Mouse (Mus musculus) urinary bladder, postnatal 25 days (tissue): ENCODE data around the gene Runx2.

Experiments
- DNase-seq: peaks from one replicate; pipeline ENCODE4 v3.0.0; 2022; ENCODE audit warnings: low spot score

Gene Runx2

DNA sequence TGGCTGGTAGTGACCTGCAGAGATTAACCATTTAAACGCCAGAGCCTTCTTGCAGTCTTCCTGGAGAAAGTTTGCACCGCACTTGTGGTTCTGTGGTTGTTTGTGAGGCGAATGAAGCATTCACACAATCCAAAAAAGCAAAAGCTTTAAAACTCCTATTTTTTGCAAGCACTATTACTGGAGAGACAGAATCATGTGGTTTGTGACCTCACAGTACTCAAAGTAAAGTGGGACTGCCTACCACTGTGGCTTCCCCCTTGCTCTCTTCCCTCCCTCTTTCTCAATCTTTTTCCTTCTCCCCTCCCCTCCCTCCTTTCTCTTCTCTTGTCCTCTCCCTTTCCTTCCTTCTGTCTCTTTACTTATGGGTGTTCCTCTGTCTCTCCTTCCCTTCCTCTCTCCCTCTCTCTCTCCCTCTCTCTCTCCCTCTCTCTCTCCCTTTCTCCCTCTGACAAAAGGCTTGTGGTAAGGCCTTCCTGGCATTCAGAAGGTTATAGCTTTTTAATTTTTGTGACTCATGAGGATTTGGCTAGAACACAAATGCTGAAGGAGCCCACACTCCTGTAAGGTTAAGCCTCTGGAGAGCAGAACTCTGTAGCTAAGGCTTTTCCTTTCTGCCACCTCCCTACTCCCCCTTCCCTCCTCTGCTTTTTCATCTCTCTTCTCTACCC is at the start of gene Runx2:
Gene Runx2 (minus strand): TSS at position 290 of the 668 bp plus-strand sequence.
- DNase-seq: no peak

DNA sequence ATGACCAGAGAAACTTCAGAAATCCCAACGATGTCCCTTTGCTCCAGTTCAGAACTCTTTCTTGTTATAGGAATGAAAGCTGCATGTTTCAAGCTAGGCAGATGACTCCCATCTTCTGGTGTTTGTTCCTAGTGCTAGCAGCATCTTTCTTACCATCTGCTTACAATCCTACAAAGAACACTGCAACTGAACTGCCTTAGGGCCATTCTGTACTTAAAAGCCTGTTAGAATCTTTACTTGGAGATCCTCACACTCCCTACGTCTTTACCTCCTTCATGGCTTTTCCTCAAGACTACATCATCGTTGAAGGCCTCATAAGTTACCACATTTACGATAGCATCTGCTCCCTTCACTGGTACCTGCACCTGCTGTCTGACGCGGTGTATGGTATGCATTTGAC is 48.6 kb upstream of the Runx2 start:
- DNase-seq: no peak

- DNase-seq: no peak
These were observed 27.6 kb upstream of the Runx2 start for GRCm38 (mm10) chr17:44842184-44842583.

DNA sequence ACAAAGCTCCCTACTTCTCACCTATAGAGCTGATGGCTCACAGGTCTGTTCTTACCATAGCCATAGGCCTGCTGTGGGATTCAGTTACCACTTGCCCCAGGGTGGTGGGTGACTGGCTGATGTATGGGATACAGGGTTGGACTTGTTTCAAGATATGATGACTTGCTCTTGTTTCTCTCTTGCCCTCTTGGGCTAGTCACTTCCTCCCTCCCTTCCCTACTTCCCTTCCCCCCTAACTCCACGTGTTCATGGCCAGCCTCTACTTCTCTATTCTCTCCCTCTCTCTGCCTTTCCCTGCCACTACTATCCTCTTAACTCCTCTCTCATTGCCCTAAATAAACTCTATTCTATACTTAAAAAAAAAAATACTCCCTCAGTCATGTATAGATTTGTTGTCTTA is 16.6 kb upstream of the Runx2 start:
- no peak for DNase-seq

DNA sequence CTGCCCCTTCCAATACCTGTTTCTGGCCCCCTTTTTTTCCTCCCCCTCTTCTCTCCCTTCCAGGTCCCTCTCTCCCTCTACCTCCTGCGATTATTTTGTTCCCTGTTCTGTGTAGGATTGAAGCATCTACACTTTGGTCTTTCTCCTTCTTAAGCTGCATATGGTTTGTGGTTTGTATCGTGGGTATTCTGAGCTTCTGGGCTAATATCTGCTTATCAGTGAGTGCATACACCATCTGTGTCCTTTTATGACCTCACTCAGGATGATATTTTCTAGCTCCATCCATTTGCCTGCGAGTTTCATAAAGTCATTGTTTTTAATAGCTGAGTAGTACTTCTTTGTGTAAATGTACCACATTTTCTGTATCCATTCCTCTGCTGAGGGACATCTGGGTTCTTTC is 15.0 kb upstream of the Runx2 start:
- no peak for DNase-seq

DNA sequence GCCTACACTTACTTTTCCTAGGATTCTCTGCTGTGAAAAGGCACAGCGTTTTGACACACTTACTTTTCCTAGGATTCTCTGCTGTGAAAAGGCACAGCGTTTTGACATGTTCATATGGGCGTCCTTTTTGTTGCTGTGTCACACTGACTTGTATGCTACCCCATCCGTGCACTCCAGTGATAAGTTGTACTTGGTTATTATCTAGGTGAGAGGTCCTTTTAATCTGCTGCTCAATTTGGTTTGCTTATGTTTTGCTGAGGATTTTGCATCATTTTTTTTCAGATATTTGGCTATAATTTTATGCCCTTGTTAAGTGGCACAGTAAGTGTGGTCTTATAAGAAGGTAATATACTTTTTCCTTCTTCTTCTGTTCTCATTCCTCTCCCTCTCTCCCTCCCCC is 13.4 kb upstream of the Runx2 start:
- DNase-seq: no peak

GRCm38 (mm10) chr17:44827124-44827523 is 12.5 kb upstream of the Runx2 start:
- DNase-seq: no peak

DNA sequence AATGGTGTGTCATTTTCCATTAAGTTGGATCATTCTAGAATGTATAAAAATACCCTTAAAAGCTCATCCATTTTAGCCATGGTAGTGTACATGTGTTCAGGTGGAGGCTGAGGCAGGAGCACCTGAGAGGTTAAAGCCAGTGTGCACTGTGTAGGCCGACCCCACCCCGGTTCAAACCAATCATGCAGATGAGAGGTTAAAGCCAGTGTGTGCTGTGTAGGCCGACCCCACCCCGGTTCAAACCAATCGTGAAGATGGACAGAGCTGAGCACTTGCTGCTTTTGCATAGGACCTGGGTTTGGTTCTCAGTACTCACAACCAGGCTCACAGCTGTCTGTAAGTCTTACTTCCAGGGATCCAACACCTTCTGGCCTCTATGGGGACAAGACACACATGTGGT is 7.3 kb upstream of the Runx2 start:
- no peak for DNase-seq

DNA sequence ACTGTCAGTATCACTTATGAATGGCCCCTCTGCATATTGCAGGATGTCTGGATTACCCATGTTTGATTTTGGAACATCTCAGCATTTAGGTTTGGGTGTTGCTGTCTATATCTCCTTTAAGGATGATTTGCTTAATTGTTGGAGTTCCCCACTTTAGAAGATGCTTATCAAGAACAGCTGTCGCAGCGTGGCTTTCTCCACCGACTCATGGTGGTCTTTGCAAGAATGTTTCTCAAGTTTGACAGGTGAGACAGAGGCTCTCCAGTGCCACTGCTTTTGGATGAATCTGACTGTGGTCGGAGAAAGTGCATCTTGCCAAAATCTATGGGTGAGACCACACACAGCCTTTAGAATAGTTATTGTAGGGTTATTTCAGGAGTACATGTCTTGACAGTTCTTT is 5.2 kb upstream of the Runx2 start:
- no peak for DNase-seq

DNA sequence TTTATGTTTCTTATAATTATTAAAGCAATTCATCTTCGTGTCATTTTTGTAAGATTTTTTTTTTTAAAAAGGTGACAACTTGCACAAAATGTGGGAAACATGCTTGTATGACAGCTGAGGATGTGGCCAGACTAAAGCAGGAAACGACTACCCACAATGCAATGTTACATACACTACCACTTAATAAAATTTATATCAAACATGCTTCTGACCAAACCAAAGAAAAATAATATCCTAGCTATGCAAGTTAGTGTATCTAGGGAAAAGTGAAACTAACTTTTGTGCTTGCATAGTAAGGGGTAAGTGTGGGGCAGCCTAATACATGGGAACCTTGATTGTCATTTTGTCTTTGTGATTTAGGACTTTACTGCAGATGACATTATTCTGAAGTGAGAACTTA is 4.2 kb upstream of the Runx2 start:
- no peak for DNase-seq

GRCm38 (mm10) chr17:44807031-44807430 is 7.6 kb downstream of the Runx2 start:
- no peak for DNase-seq

DNA sequence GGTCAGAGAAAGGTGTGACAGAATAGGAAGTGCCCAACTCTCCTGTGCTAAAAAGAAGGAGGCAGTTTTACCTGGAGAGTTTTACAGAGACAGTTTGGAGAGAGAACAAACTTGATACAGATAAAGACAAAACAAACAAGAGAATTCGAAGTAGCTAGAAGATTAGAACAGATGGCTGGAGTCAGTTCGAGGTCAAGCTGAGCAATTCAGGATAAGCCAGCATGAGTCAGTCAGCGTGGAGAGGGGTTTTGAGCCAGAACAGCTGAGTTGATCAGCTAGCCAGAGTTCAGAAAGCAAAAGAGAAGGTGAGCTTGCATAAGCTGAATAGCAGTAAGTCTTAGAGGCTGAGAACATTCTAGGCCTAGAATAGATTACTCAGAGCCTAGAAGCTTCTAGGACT is 17.3 kb downstream of the Runx2 start:
- DNase-seq: no peak

DNA sequence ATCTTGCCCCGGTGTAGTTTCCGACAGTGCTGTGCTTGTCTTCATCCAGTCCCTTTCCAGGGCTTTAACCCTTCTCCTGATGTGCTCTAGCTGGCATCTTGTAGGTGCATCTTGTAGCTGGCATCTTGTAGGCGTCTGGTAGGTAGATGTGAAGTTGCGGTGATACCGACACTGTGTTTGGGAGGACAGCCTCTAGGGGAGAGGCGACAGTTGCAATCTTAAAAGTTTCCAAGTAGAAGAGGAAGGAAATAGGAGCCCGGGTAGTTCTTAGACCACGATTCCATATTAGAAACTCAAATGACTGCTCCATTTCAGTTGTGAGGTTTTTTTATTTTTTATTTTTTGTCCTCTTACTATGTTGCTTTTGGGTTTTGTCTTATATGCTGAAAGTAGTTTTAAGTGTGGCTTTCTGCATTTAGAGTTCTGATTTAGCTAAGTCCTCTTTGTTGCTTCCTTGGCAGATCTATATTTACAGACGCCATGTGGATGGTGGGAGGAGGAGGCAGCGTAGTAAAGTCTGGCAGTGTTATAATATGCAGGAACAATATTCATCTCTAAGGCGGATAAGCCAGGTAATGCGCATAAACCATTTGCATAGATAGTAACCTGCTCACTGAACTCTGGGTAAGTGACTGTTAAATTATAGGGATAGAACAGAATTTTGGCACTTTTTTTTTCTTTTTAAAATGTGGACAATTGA is 22.2 kb downstream of the Runx2 start:
- no peak for DNase-seq

- DNase-seq: no peak
These were observed 25.4 kb downstream of the Runx2 start for GRCm38 (mm10) chr17:44788982-44789747.

GRCm38 (mm10) chr17:44783143-44783542 is 31.5 kb downstream of the Runx2 start:
- DNase-seq: no peak

DNA sequence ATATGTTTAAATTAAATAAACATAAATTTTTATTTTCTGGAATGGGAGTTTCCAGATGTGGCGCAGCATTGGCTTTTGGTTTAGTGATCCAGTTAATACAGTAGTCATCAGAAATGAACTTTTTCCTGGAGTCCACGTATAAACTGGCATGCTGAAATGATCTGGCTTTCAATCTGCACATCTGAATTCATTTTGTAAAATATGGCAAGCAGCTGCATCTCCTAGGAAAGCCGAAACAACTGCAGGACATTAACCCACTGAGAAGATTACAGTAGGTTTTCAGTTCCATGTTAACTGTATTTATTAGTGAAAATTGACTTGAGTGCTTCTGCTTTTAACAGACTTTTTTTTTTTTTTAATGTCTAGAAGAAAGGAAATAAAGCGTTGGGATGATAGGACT is 32.2 kb downstream of the Runx2 start:
- no peak for DNase-seq

GRCm38 (mm10) chr17:44780353-44780752 is 34.2 kb downstream of the Runx2 start:
- DNase-seq: no peak

DNA sequence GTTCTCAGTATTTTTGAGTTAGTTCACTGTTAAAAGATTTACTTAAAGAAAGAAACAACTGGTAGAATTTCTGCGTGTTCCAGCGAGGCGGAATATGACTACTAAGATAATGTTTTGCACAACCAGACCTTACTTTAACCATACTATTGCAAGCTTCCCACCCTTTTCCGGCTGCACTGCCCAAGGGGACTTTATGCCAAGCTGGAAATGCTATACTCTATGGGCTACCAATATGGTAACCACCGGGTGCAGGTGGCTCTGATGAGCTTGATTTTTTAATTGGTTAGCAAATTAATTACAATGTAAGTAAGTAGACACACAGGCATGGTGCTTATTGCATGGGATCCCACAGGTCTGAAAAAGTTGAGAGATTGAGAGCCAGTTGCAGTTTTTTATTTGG is 36.5 kb downstream of the Runx2 start:
- no peak for DNase-seq

GRCm38 (mm10) chr17:44777337-44777804 is 37.2 kb downstream of the Runx2 start:
- DNase-seq: peak; percentile 63

DNA sequence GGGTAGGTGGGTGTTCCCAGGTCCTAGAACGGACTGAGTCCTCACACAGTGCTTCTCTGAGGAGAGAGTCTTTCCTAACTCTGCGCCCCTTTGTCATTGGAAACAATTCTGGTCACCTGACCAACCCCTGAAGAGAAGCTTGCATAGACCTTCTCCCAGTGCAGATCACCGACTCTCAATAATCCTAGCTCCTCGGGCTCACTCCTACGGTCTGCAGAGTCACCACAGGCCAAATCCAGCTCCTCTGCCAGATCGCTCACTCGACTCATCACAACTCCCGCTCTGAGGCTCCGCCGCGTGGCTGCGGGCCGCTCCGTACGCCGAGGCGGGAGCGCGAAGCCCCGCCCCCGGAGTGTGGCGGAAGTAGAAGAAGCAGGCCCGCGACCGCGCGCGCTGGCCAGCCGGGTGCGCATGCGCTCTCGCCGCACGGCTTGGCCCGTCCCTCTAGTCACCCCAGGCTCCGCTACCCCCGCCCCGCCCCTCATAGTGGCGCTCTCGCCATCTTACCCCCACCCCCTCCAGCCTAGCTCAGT is 37.8 kb downstream of the Runx2 start, which contains the start of gene Supt3:
Gene Supt3 (plus strand): TSS at position 415 of the 533 bp plus-strand sequence.
- DNase-seq: peak; percentile 99

GRCm38 (mm10) chr17:44772576-44772975 is 42.0 kb downstream of the Runx2 start:
- no peak for DNase-seq

DNA sequence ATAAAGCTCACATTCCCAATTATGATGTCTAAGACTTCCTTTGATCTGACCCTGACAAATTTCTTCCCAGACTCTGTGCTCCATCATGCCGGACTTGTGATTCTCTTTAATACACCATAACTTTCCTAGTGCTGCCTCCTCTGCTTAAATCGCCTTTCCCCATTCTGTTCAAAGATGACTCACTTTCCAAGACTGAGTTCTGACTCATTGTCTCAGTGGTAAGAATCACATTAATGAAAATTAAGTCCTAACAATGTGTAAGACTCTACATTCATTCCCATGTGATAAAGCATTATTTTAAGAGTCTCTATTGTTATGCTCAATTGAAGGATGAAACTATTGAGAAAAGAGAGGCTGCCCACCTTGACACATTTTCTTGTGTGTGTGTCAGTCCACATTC is 43.7 kb downstream of the Runx2 start:
- DNase-seq: no peak

DNA sequence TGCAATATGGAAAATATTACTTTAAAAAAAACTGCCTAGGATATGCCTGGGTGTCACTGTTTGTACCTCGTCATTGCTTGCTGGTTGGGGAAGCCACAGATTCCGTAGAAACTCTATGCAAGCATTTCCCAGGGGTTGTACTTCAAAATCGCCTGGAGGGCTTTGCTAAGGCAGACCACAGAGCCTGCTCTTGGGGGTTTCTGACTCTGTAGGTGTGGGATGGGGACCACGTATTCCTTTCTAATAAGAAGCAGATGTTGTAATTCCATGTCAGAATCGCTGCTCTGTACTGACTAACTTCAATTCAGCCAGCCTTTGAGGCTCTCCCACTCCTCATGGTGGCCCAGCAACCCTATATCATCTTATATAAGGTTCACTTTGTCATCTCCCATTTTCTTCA is 46.1 kb downstream of the Runx2 start:
- DNase-seq: no peak
